Mouse (Mus musculus) left cerebral cortex, postnatal 10 days (tissue): Measurements from ENCODE around the gene Vps26a. TPM values are rescaled to one million over a fixed set of nuclear protein-coding genes. Genes with fewer than 3 reads are reported as not detected.
"Not testable (repeated sequence)": the region's sequence is repeated elsewhere in the genome, so short reads cannot be mapped to it uniquely, and the experiment has no call there.

Experiments used
- DNase-seq, 2 experiments: peaks; one replicate each; pipeline ENCODE4 v3.0.0; 2021 to 2022; ENCODE audit warnings: low spot score in 2 of 2, mixed read lengths in 1 of 2; ENCODE audit errors: extremely low spot score in 1 of 2
- intact Hi-C: fragments of 180-260 bp; cut with DNase I; formaldehyde crosslinking; loops from one replicate; pipeline ENCODE4 v1.15.1; 2025
- total RNA-seq, 2 experiments: library from RNA; stranded (reverse); gene quantifications; 2 replicates each; pipeline ENCODE4 v1.2.3; 2021

Gene Vps26a
- total RNA-seq, 2 experiments from 2014 or later = 46.3 to 47.9 TPM

- DNase-seq = no peak
- intact Hi-C loops = no loop called here
These were observed 17.4 kb upstream of the Vps26a start for GRCm38 (mm10) chr10:62503836-62504628.

- intact Hi-C loops = no loop called here
- DNase-seq = no peak
These were observed 16.7 kb upstream of the Vps26a start for GRCm38 (mm10) chr10:62503353-62503752.

- DNase-seq = no peak
- intact Hi-C loops = loop anchor here (2.0 kb wide), 1 partner anchor 43 kb away; no protein-coding TSS in a partner anchor
These were observed 15.3 kb upstream of the Vps26a start for GRCm38 (mm10) chr10:62501951-62502350.

GRCm38 (mm10) chr10:62500916-62501615 is 14.5 kb upstream of the Vps26a start:
- no peak for DNase-seq
- intact Hi-C loops = loop anchor here (2.0 kb wide), 1 partner anchor 44 kb away; no protein-coding TSS in a partner anchor

- peak; percentile 43 to 69 for DNase-seq
- intact Hi-C loops = loop anchor here (2.0 kb wide), 1 partner anchor 44 kb away; no protein-coding TSS in a partner anchor
These were observed 13.7 kb upstream of the Vps26a start for GRCm38 (mm10) chr10:62500088-62500915.

GRCm38 (mm10) chr10:62491681-62492080 is 5.1 kb upstream of the Vps26a start:
- DNase-seq, intact Hi-C loops: not testable (repeated sequence)

- intact Hi-C loops = no loop called here
- peak; percentile 18 to 41 for DNase-seq
These were observed 1.7 kb upstream of the Vps26a start for GRCm38 (mm10) chr10:62488266-62488665.

- intact Hi-C loops = no loop called here
- peak in 1 of 2 experiments; percentile 16 for DNase-seq
These were observed 575 bp downstream of the Vps26a start for GRCm38 (mm10) chr10:62485878-62486582.

GRCm38 (mm10) chr10:62481108-62481852 is 5.3 kb downstream of the Vps26a start:
- intact Hi-C loops = no loop called here
- DNase-seq = no peak

- intact Hi-C loops = no loop called here
These were observed 9.6 kb downstream of the Vps26a start for GRCm38 (mm10) chr10:62476980-62477379.

GRCm38 (mm10) chr10:62474944-62475343 is 11.7 kb downstream of the Vps26a start:
- no peak for DNase-seq
- intact Hi-C loops = no loop called here

More at GRCm38 (mm10) chr10:62476980-62477379, 9.6 kb downstream of the Vps26a start:
- no peak for DNase-seq

- DNase-seq = no peak
- intact Hi-C loops = no loop called here
These were observed 15.5 kb downstream of the Vps26a start for GRCm38 (mm10) chr10:62471105-62471504.

GRCm38 (mm10) chr10:62469736-62470135 is 16.9 kb downstream of the Vps26a start:
- intact Hi-C loops = no loop called here

GRCm38 (mm10) chr10:62461321-62461720 is 25.3 kb downstream of the Vps26a start:
- no peak for DNase-seq
- intact Hi-C loops = no loop called here

More at GRCm38 (mm10) chr10:62469736-62470135, 16.9 kb downstream of the Vps26a start:
- DNase-seq = no peak

- DNase-seq, intact Hi-C loops: not testable (repeated sequence)
These were observed 34.6 kb downstream of the Vps26a start for GRCm38 (mm10) chr10:62452001-62452400.

GRCm38 (mm10) chr10:62450280-62450640 is 36.3 kb downstream of the Vps26a start:
- intact Hi-C loops = no loop called here
- DNase-seq = no peak

- intact Hi-C loops = no loop called here
- DNase-seq = peak; percentile 88 to 92
These were observed 37.0 kb downstream of the Vps26a start, which contains the start of the genes 4930507D05Rik and Supv3l1 for GRCm38 (mm10) chr10:62449364-62450279. Gene 4930507D05Rik (plus strand): TSS chr10:62449489. Gene Supv3l1 (minus strand): TSS chr10:62449738.
